Mouse (Mus musculus): Measurements from ENCODE around the gene Gpbp1. TPM values are rescaled to one million over a fixed set of nuclear protein-coding genes. Genes with fewer than 3 reads are reported as not detected.

The Gpbp1 gene
- polyA plus RNA-seq, 1 experiment from 2014 or later = 129 TPM

DNA sequence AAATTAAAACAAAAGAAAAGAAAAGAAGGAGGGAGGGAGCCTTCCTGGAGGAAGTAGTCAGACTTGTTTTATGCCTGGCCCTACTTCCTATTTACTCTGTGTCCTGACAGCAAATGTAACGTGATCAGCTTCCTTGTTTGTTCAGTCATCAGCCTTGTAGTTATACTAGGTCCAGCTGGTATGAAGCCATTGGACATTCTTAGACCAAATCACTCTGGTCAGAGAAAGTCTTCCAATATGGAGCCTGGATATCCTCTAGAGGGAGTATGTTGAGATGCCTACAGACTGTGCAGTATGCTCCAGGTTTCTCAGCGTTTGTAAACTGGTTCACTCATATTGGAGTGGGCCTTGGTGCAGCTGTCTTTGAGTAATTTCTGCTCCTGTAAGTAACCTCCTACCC, 71.8 kb downstream of the Gpbp1 start:
- Histone ChIP-seq H3K9ac (ENCODE audit: low read depth, low read length) (no peak overlapping the region), H3K4me2 (replicated peaks; ENCODE audit: low read depth, low read length) (no peak overlapping the region), H3K36me3 (ENCODE audit: control insufficient read depth, insufficient read depth, low read length) (no peaks in the 10 kb centered on the region), H3K4me1 (replicated peaks; ENCODE audit: control insufficient read depth, insufficient read depth, low read length) (no peaks in the 10 kb centered on the region), H3K4me3 (ENCODE audit: low read depth, low read length) (no peak overlapping the region), H3K27me3 (ENCODE audit: control insufficient read depth, insufficient read depth, low read length) (no peaks in the 10 kb centered on the region), H3K9me3 (ENCODE audit: control insufficient read depth, low read length) (no peaks in the 10 kb centered on the region), H3K27ac (ENCODE audit: low read depth, low read length) (no peak overlapping the region)
- 76% methylated on average over 2 of the region's 2 CpGs for WGBS
- DNase-seq (ENCODE audit: low spot score) (no peak), ATAC-seq (ENCODE audit: low FRiP score) (no peak)

DNA sequence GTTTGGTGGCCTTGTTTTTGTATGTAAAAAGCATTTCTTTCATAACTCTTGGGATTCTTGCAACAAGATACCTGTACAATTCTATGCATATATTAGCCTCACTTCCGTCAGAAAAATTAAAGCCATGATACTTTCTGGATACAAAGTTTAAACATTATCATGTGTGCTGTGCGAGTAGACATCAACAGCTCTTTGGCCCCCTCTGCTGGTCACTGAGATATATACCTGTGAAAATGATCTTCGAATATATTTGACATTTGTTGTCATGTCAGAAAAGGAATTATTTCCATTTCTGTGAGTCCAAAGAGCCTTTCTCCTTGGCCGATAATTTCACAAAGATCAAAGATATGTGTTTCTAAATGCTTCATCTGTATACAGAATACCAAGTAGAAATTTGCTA, 76.8 kb downstream of the Gpbp1 start:
- Histone ChIP-seq H3K36me3 (ENCODE audit: control insufficient read depth, insufficient read depth, low read length) (no peaks in the 10 kb centered on the region), H3K27ac (ENCODE audit: low read depth, low read length) (no peak overlapping the region), H3K4me2 (replicated peaks; ENCODE audit: low read depth, low read length) (no peak overlapping the region), H3K9ac (ENCODE audit: low read depth, low read length) (no peak overlapping the region), H3K9me3 (ENCODE audit: control insufficient read depth, low read length) (no peaks in the 10 kb centered on the region), H3K4me1 (replicated peaks; ENCODE audit: control insufficient read depth, insufficient read depth, low read length) (no peaks in the 10 kb centered on the region), H3K4me3 (ENCODE audit: low read depth, low read length) (no peak overlapping the region), H3K27me3 (ENCODE audit: control insufficient read depth, insufficient read depth, low read length) (no peaks in the 10 kb centered on the region)
- DNase-seq (ENCODE audit: low spot score) = peak; percentile 79
- ATAC-seq (ENCODE audit: low FRiP score) = no peak
- 46% methylated on average over 4 of the region's 4 CpGs for WGBS

DNA sequence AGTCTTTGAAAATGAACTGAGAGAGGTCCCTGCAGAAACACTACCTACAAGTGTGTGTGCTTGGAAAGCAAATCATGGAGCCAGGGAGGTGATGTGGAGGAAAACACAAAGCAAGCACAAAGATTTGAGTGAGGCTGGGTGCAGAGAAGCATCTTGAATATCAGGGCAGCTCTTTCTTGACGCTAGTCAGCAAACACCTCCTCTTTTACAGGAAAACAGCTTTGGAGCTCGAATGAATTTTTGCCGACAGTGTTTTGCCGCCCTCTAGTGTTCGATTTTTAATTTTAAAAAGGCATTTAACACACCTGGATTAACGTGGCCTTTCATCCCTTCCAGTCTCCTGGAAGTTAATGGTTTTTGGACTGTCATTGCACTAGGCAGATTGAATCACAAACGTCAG, 79.1 kb downstream of the Gpbp1 start:
- ATAC-seq (ENCODE audit: low FRiP score) (no peak), DNase-seq (ENCODE audit: low spot score) (peak; percentile 70)
- Histone ChIP-seq H3K9ac (ENCODE audit: low read depth, low read length) (no peak overlapping the region), H3K27me3 (ENCODE audit: control insufficient read depth, insufficient read depth, low read length) (no peaks in the 10 kb centered on the region), H3K36me3 (ENCODE audit: control insufficient read depth, insufficient read depth, low read length) (no peaks in the 10 kb centered on the region), H3K9me3 (ENCODE audit: control insufficient read depth, low read length) (no peaks in the 10 kb centered on the region), H3K4me3 (ENCODE audit: low read depth, low read length) (no peak overlapping the region), H3K4me2 (replicated peaks; ENCODE audit: low read depth, low read length) (no peak overlapping the region), H3K27ac (ENCODE audit: low read depth, low read length) (no peak overlapping the region), H3K4me1 (replicated peaks; ENCODE audit: control insufficient read depth, insufficient read depth, low read length) (no peaks in the 10 kb centered on the region)
- WGBS = 7% methylated on average over 7 of the region's 7 CpGs

DNA sequence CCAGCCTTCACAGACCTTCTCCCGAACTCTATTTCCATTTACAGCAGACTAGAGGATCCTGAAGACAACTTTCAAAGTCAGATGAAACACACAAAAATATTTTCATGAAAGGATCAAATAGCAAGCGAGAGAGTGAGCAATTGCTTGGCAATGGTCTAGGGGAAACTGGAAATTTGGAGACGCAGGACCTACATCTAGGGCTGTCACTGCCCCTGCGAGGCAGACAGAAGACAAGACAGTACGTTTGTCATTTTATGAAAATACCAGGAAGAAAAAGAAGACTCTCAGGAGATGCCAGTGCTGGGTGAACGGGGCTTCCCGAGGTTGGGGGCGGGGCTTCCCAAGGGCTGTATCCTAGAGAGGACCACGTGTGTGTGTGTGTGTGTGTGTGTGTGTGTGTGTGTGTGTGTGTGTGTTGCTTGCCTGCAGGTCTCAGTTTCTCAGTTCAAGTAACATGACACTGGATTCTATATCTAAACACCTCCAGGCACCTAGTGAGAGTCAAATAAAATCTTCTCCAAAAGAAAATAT, 83.0 kb downstream of the Gpbp1 start:
- ATAC-seq (ENCODE audit: low FRiP score) (no peak), DNase-seq (ENCODE audit: low spot score) (no peak)
- no peaks in the 10 kb centered on the region for H3K27me3 ChIP-seq (ENCODE audit: control insufficient read depth, insufficient read depth, low read length)
- H3K9ac ChIP-seq (ENCODE audit: low read depth, low read length) = no peak overlapping the region
- H3K9me3 ChIP-seq (ENCODE audit: control insufficient read depth, low read length) = no peaks in the 10 kb centered on the region
- no peaks in the 10 kb centered on the region for H3K4me1 ChIP-seq (replicated peaks; ENCODE audit: control insufficient read depth, insufficient read depth, low read length)
- no peak overlapping the region for H3K27ac ChIP-seq (ENCODE audit: low read depth, low read length)
- 69% methylated on average over 9 of the region's 9 CpGs for WGBS
- no peak overlapping the region for H3K4me3 ChIP-seq (ENCODE audit: low read depth, low read length)
- no peak overlapping the region for H3K4me2 ChIP-seq (replicated peaks; ENCODE audit: low read depth, low read length)
- no peaks in the 10 kb centered on the region for H3K36me3 ChIP-seq (ENCODE audit: control insufficient read depth, insufficient read depth, low read length)

DNA sequence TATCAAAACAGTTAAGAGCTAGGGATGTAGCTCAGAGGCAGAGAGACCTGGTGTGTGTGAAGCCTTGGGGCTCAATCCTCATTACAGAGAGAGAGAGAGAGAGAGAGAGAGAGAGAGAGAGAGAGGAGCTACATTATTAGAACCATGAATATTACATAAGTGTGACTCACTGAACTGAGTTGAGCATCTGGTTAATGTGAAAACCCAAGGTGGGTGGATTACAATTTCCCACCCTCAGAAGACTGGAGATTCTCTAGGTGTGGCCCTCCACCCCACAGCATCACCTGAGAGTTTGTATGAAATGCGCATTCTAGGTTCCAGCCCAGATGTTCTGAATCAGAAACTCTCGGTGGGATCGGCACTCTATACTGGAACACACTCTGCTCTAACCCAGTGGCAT, 84.0 kb downstream of the Gpbp1 start:
- 93% methylated on average over 3 of the region's 3 CpGs for WGBS
- no peaks in the 10 kb centered on the region for H3K36me3 ChIP-seq (ENCODE audit: control insufficient read depth, insufficient read depth, low read length)
- no peak overlapping the region for H3K9ac ChIP-seq (ENCODE audit: low read depth, low read length)
- H3K27ac ChIP-seq (ENCODE audit: low read depth, low read length) = no peak overlapping the region
- ATAC-seq (ENCODE audit: low FRiP score) = no peak
- no peak overlapping the region for H3K4me3 ChIP-seq (ENCODE audit: low read depth, low read length)
- H3K27me3 ChIP-seq (ENCODE audit: control insufficient read depth, insufficient read depth, low read length) = no peaks in the 10 kb centered on the region
- H3K4me2 ChIP-seq (replicated peaks; ENCODE audit: low read depth, low read length) = no peak overlapping the region
- no peaks in the 10 kb centered on the region for H3K4me1 ChIP-seq (replicated peaks; ENCODE audit: control insufficient read depth, insufficient read depth, low read length)
- no peaks in the 10 kb centered on the region for H3K9me3 ChIP-seq (ENCODE audit: control insufficient read depth, low read length)
- no peak for DNase-seq (ENCODE audit: low spot score)

DNA sequence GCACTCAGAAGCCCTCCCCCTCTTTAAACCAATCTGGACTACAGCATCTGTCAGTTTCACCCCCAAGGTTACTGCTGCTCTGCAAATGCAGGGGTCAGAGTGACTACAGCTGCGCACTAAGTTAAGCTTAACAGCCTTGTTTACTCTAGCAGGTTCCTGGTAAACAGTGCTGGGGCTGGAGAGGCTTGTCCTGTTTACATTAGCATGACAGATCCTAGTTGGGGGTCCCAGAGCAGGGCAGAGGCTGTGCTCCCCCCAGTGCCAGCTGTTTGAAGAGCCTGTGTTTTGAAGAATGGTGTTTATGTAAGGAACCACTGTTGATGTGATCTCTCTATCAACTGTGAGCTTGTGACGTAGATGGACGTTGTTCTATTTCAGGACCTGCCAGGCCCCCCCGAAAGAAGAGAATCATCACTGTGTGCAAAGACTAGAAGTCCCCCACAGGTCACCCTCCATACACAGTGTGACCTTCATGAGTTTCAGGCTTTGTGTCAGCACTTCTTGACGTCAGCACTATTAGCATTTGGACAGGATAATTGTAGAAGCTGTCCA, 92.2 kb downstream of the Gpbp1 start:
- no peak overlapping the region for H3K4me2 ChIP-seq (replicated peaks; ENCODE audit: low read depth, low read length)
- no peaks in the 10 kb centered on the region for H3K36me3 ChIP-seq (ENCODE audit: control insufficient read depth, insufficient read depth, low read length)
- DNase-seq (ENCODE audit: low spot score) (peak; percentile 24), ATAC-seq (ENCODE audit: low FRiP score) (peak; percentile 60)
- WGBS = 28% methylated on average over 5 of the region's 5 CpGs
- no peak overlapping the region for H3K27ac ChIP-seq (ENCODE audit: low read depth, low read length)
- H3K4me1 ChIP-seq (replicated peaks; ENCODE audit: control insufficient read depth, insufficient read depth, low read length) = no peaks in the 10 kb centered on the region
- no peak overlapping the region for H3K9ac ChIP-seq (ENCODE audit: low read depth, low read length)
- H3K9me3 ChIP-seq (ENCODE audit: control insufficient read depth, low read length) = no peaks in the 10 kb centered on the region
- no peaks in the 10 kb centered on the region for H3K27me3 ChIP-seq (ENCODE audit: control insufficient read depth, insufficient read depth, low read length)
- no peak overlapping the region for H3K4me3 ChIP-seq (ENCODE audit: low read depth, low read length)

DNA sequence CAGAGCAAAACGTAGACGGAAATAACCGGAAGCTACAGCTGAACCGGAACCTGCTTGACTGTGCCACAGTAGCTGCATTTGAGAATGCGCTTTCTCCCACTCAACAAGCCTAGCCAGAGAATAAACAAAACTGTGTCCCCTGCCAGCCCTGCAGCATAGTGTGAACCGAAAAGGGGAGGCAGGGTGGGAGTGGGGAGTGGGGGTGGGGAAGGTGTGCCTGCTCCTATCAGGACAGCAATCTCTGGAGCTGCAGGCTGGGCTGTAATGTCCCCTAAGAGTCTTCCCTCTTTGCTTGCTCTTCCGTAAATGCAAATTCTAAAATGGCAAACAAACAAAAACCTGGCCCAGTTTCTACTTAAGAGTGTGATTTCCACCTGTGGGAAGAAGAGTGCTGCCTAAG, 92.8 kb downstream of the Gpbp1 start:
- DNase-seq (ENCODE audit: low spot score) (no peak), ATAC-seq (ENCODE audit: low FRiP score) (no peak)
- Histone ChIP-seq H3K4me3 (ENCODE audit: low read depth, low read length) (no peak overlapping the region), H3K27me3 (ENCODE audit: control insufficient read depth, insufficient read depth, low read length) (no peaks in the 10 kb centered on the region), H3K4me2 (replicated peaks; ENCODE audit: low read depth, low read length) (no peak overlapping the region), H3K9ac (ENCODE audit: low read depth, low read length) (no peak overlapping the region), H3K27ac (ENCODE audit: low read depth, low read length) (no peak overlapping the region), H3K9me3 (ENCODE audit: control insufficient read depth, low read length) (no peaks in the 10 kb centered on the region), H3K36me3 (ENCODE audit: control insufficient read depth, insufficient read depth, low read length) (no peaks in the 10 kb centered on the region), H3K4me1 (replicated peaks; ENCODE audit: control insufficient read depth, insufficient read depth, low read length) (no peaks in the 10 kb centered on the region)
- WGBS = 51% methylated on average over 7 of the region's 7 CpGs

DNA sequence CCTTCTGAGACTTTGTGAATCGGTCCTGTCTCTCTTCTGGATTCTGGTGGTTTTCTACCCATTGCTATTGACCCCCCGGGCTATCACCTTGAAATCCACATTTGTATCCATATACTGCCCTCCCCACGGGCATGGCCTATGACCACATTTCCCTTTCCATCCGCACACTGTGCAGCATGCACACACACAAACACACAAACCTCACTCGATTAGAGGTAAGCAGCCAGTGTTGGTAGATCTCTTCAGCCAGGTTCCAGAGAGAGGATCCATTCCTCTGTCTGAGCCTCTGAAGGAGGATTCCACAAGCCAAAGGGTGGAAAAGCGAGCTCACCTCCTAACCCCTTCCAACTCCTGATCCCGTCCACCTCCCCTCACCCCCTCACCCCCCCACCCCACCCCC, 94.4 kb downstream of the Gpbp1 start:
- no peak overlapping the region for H3K4me2 ChIP-seq (replicated peaks; ENCODE audit: low read depth, low read length)
- 87% methylated on average over 7 of the region's 7 CpGs for WGBS
- no peak overlapping the region for H3K4me3 ChIP-seq (ENCODE audit: low read depth, low read length)
- H3K27ac ChIP-seq (ENCODE audit: low read depth, low read length) = no peak overlapping the region
- no peaks in the 10 kb centered on the region for H3K4me1 ChIP-seq (replicated peaks; ENCODE audit: control insufficient read depth, insufficient read depth, low read length)
- H3K36me3 ChIP-seq (ENCODE audit: control insufficient read depth, insufficient read depth, low read length) = no peaks in the 10 kb centered on the region
- no peak for ATAC-seq (ENCODE audit: low FRiP score)
- no peaks in the 10 kb centered on the region for H3K27me3 ChIP-seq (ENCODE audit: control insufficient read depth, insufficient read depth, low read length)
- DNase-seq (ENCODE audit: low spot score) = no peak
- H3K9me3 ChIP-seq (ENCODE audit: control insufficient read depth, low read length) = no peaks in the 10 kb centered on the region
- H3K9ac ChIP-seq (ENCODE audit: low read depth, low read length) = no peak overlapping the region

DNA sequence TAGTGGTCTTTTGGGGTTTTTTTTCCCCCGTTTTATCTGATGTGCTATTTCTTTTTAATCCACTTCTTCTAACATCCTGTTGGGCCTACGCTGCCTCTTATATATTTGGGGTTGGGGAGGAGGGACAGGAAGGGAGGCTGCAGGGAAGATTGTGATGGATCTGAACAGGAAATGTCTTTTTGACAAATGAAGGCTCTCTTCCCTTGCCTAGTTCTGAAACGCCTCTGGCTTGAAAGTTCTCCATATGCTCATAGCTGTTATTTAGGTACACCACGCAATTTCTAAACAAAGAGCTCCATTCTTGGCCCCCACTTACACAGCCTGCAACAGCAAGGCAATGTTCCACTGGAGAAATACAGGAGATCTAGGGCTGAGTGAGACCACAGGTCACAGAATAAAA, 95.0 kb downstream of the Gpbp1 start:
- DNase-seq (ENCODE audit: low spot score) = no peak
- H3K4me1 ChIP-seq (replicated peaks; ENCODE audit: control insufficient read depth, insufficient read depth, low read length) = no peaks in the 10 kb centered on the region
- no peak overlapping the region for H3K4me2 ChIP-seq (replicated peaks; ENCODE audit: low read depth, low read length)
- H3K9me3 ChIP-seq (ENCODE audit: control insufficient read depth, low read length) = no peaks in the 10 kb centered on the region
- no peaks in the 10 kb centered on the region for H3K27me3 ChIP-seq (ENCODE audit: control insufficient read depth, insufficient read depth, low read length)
- no peaks in the 10 kb centered on the region for H3K36me3 ChIP-seq (ENCODE audit: control insufficient read depth, insufficient read depth, low read length)
- no peak overlapping the region for H3K27ac ChIP-seq (ENCODE audit: low read depth, low read length)
- H3K4me3 ChIP-seq (ENCODE audit: low read depth, low read length) = no peak overlapping the region
- no peak overlapping the region for H3K9ac ChIP-seq (ENCODE audit: low read depth, low read length)
- no peak for ATAC-seq (ENCODE audit: low FRiP score)
- WGBS = 73% methylated on average over 4 of the region's 4 CpGs

Data from hindbrain, embryonic 11.5 days (tissue).